12 mouse cellular contexts compared by ENCODE assay signal in the genomic region with DNA sequence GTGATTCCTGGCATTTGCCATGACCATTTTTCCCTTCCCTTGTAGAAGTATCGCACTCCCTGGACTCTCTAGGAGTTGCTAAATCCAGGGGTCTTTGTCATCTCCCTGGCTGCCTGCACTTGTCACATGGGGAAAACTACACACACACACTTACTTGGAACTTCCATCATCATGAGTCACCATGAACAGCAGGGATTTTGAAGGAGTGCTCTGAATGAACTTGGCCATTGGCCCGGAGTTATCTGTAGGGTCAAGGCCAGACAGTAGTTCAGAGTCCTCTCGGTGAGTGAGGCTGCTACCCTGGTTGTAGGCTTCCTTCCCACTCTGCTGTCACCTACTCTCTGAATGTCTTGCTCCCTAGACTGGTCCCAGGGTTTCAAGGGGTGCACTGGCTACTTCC. TPM values are rescaled to one million over a fixed set of nuclear protein-coding genes. Genes with fewer than 3 reads are reported as not detected.
DNase-seq lines count a peak whose midpoint lies in the region.
"Had no signal": no experiment of that assay in that cellular context is flagged by ENCODE, and none has a peak within 500 bp of the region (broad histone marks: within the 10 kb centered on the region; RNA-seq: fewer than 3 reads in every experiment).

No protein-coding gene starts in this region.

- peak; percentile 43 for DNase-seq in ovary, adult 18-20 months (ENCODE audit: low spot score)
- no peak for DNase-seq in ovary, postnatal 14 days (ENCODE audit: low spot score)
- DNase-seq in adrenal gland, postnatal 36 days: peak; percentile 86 to 89
- peak; percentile 69 to 77 for DNase-seq in heart, postnatal 10 days
- DNase-seq in testis, postnatal 10 days (ENCODE audit: low spot score): peak; percentile 51
- DNase-seq in spleen, postnatal 14 days (ENCODE audit: low spot score in 2 of 2): no peak
- no peak for DNase-seq in right cerebral cortex, adult 2 months (ENCODE audit: low spot score in 2 of 2)
- DNase-seq in layer of hippocampus, postnatal 36 days: no peak
- DNase-seq: cerebellum, adult 9-11 months; retina, postnatal 1 day had no signal

- intact Hi-C loops in heart, postnatal 10 days (cut with DNase I): no loop called here

RNA-seq across cellular contexts. Expression of a gene that starts 12.9 kb away (rescaled TPM):
- total RNA-seq in adrenal gland, postnatal 36 days (2021): 1 to 10 TPM; 4.3 TPM
- total RNA-seq in heart, postnatal 10 days (2021): 1 to 10 TPM in 1 of 2 experiments, under 1 TPM in 1; 0.53 to 1.5 TPM
- total RNA-seq in layer of hippocampus, postnatal 36 days (2021): 1 to 10 TPM; 1.5 to 2.3 TPM

RNA-seq across cellular contexts. Expression of a gene that starts 39.0 kb away (rescaled TPM):
- total RNA-seq in adrenal gland, postnatal 36 days (2021): not detected
- not detected for total RNA-seq in heart, postnatal 10 days (2021)
- not detected for total RNA-seq in layer of hippocampus, postnatal 36 days (2021)
- total RNA-seq: heart, adult 2 months; left cerebral cortex, postnatal 36 days had no signal

Comparison
In these comparisons a context has a peak if more than half of its experiments do, and no peak if none do; other contexts are left out.
1. DNase-seq: peak in ovary, adult 18-20 months (single experiment), adrenal gland, postnatal 36 days (2 of 2), heart, postnatal 10 days (2 of 2) and testis, postnatal 10 days (single experiment); none in ovary, postnatal 14 days (single experiment), spleen, postnatal 14 days (0 of 2), right cerebral cortex, adult 2 months (0 of 2) and layer of hippocampus, postnatal 36 days (0 of 2).